Mouse (Mus musculus) left cerebral cortex, postnatal 36 days (tissue): ENCODE results near the gene Tmem212. TPM values are rescaled to one million over a fixed set of nuclear protein-coding genes. Genes with fewer than 3 reads are reported as not detected.
"Not testable (repeated sequence)": the region's sequence is repeated elsewhere in the genome, so short reads cannot be mapped to it uniquely, and the experiment has no call there.

ENCODE experiments used
- DNase-seq, 2 experiments: peaks; one replicate each; pipeline ENCODE4 v3.0.0; 2021 to 2022; ENCODE audit warnings: low spot score in 2 of 2, mixed read lengths in 1 of 2
- intact Hi-C: fragments of 180-260 bp; cut with DNase I; formaldehyde crosslinking; loops from one replicate; pipeline ENCODE4 v1.15.1; 2025
- total RNA-seq, 2 experiments: library from RNA; stranded (reverse); gene quantifications; 2 replicates each; pipeline ENCODE4 v1.2.3; 2021

Tmem212 gene
- under 1 TPM in 1 of 2 experiments, not detected in 1; 0.79 TPM for total RNA-seq

DNA sequence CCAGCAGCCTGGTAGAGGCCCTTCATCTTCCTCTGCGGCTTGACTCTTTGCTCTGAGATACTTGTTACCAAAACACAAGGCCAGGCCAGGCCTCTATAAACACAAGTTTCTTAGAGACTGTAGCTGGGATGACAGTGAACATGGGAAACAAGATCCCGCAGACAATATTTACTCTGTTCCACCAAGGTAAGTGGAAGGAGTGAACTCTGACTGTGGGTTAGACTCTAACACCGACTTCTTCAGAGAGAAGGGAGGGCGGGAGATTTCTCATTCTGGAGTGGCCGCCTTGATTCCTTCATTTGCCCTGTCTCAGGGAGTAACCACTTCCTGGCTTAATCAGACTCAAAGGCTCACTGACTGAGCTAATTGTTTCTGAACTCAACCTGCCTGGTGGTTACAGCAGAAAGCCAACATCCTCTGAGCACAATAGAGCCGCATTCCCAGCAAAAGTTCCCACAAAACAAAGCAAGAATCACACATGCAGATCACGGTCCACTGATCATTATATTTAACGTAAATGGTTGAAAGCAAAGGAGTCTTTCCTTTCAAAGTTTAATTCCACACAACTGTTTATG, at the start of gene Tmem212:
Tmem212 (minus strand) TSS at position 51 of the 575 bp plus-strand sequence.
- DNase-seq, result no peak
- intact Hi-C loops, result no loop called here

DNA sequence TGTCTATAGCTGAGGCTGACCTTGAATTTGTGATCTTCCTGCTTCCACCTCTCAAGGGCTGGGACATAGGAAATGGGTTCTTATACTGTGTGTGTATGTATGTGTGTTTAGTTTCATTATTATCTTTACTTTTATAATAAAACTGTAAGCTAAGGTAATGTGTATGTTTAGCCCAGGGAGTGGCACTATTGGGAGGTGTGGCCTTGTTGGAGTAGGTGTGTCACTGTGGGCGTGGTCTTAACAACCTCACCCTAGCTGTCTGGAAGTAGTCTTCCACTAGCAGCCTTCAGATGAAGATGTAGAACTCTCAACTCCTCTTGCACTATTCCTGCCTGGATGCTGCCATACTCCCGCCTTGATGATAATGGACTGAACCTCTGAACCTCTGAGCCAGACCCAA, 49.2 kb upstream of the Tmem212 start:
- intact Hi-C loops, DNase-seq: not testable (repeated sequence)

DNA sequence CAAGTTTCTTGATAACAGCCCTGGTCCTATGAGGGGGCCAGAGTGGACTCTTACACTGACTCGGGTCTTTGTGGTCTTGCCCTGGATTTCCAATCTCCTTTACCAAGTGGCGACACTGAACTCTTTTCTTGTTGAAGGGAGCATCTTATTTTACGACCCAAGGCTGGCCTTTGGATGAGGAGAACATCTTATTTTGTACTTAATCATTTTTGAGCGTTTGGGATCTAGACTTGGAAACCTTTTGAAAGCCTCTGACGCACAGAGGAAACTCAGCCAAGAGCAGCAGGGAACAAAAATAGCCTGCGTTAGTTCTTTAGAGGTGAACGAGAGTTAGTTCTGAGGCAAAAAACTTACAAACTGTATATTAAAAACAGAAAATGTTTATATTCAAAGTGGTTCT, 46.8 kb upstream of the Tmem212 start:
- DNase-seq, result no peak

GRCm38 (mm10) chr3:27941634-27942033, 45.5 kb upstream of the Tmem212 start:
- intact Hi-C loops, result no loop called here
- no peak for DNase-seq

More for the DNA sequence above, 46.8 kb upstream of the Tmem212 start:
- intact Hi-C loops, result no loop called here

- DNase-seq, result peak; percentile 48 to 56
- intact Hi-C loops, result no loop called here
Observed at GRCm38 (mm10) chr3:27938381-27939323, 42.5 kb upstream of the Tmem212 start, which contains the start of gene Pld1. Pld1 (plus strand) TSS chr3:27938695.

- intact Hi-C loops, result no loop called here
- no peak for DNase-seq
Observed at GRCm38 (mm10) chr3:27937144-27938110, 41.3 kb upstream of the Tmem212 start.

- intact Hi-C loops, result no loop called here
- no peak for DNase-seq
Observed at GRCm38 (mm10) chr3:27936731-27937130, 40.6 kb upstream of the Tmem212 start.

GRCm38 (mm10) chr3:27935644-27936043, 39.5 kb upstream of the Tmem212 start:
- intact Hi-C loops, result no loop called here
- DNase-seq, result no peak

GRCm38 (mm10) chr3:27932391-27932790, 36.2 kb upstream of the Tmem212 start:
- intact Hi-C loops, result no loop called here
- no peak for DNase-seq

DNA sequence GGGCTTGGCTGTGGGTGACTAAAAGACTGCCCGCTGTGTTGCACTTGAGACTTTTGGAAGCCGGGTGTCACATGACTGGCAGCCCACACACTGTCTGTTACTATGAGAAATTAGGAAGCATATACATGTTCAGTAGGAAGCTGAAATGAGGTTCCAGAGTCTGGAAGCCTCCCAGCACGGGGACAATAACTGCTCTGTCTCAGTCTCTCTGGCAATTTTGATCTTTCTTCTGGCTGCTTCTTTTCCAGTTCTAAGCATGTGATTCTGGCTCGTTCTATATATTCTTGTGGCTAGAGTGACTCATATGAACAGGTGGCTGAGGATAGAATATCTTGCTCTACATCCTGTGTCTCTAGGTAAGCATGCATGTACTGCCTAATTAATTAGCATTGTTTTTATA, 33.1 kb upstream of the Tmem212 start:
- intact Hi-C loops, result no loop called here
- DNase-seq, result peak; percentile 25 to 34

DNA sequence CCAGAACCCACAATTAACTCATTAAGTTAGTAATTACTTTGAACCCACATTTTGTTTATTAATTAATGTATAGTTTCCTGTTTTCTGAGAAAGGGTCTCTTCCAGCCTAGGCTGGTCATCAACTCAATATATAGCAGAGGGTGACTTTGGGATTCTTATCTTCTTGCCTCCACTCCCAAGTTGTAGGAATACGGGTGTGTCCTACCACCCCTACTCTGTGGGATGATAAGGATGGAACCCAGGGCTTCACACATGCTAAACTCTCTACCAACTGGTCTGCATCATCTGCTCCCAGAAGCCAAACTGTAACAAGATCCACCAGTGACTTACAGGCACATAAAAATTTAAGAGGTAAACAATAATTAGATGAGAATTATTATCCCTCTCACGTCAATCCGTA, 27.9 kb upstream of the Tmem212 start:
- intact Hi-C loops, result no loop called here
- DNase-seq, result no peak

DNA sequence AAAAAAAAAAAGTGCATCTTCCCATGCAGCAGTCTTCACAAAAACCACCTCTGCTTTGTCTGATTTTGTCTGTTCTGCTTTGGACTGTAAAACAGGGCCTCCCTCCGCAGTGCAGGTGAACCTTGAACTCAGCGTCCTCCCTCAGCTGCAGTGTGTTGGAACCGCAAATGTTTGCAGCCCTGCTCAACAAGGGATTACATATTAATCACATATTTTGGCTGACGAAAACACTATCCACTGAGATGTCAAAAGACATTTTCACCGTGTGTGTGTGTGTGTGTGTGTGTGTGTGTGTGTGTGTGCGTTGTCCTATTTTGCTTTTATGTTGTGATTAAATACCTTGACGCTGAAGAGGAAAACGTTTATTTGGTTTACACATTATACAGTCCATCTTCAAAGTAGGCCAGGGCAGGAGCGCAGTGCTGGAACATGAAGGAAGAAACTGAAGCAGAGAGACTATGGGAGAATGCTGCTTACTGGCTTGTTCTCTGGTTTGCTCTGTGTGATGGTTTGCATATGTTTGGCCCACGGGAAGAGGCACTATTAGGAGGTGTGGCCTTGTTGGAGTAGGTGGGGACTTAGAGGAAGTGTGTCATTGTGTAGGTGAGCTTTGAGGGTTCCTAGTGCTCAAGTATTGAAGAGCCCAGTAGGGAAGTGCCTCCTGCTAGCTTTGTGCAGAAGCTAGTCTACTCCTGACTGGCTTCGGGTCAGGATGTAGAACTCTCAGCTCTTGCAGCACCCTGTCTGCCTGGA, 25.3 kb upstream of the Tmem212 start:
- DNase-seq, result no peak
- intact Hi-C loops, result no loop called here

DNA sequence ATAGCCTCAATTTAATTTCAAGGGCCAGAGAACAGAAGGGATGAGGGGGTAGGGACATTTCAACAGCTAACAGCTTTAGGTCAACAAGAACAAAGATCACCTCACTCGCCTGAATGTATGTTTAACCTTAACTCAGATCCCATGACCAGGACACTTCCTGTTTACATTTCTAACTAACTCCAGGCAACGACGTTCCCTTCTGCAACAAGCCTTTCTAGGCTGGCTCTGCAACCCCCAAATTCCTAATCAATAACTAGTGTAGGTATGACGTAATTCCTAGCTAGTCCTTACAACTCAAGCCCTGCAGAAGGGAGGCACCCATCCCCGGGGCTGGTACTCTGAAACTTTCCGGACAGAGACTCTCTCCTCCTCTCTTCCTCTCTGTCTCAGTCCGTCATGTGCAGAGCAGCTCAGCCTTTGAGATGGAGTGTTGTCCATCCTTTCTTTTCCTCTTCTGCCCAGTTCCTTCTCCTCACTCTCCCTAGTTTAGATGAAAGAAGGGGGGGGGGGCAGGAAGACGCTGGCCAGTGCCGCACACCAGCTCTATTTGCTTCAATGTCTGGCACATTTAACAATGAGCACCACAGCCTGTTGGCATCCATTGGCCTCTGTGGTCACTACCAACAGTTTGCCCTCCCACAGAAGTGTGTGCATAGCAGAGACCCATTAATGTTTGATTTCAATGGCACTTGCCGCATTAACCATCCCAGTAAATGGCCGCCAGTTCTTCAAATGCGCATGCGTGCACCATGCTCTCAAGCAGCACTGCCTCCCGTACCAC, 22.7 kb upstream of the Tmem212 start:
- DNase-seq, result no peak
- intact Hi-C loops, result no loop called here

DNA sequence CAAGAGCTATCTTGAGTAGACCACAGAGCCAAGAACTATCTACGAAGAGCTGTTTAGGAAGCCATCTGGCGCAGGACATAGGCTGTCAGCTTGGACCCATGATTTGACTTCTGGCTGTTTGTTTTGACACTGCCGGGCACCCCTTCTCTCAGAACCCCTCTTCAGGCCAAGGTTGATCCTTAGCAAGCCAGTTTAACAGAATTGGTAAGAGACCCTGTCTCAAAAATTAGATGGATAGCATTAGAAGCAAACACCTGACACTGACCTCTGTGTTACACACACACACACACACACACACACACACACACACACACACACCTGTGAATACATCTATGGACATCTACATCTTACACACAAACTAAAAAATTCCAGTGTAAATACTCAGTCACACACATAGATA, 12.8 kb upstream of the Tmem212 start:
- intact Hi-C loops, result no loop called here
- DNase-seq, result no peak

- intact Hi-C loops, result no loop called here
- DNase-seq, result no peak
Observed at GRCm38 (mm10) chr3:27908316-27908715, 12.1 kb upstream of the Tmem212 start.

DNA sequence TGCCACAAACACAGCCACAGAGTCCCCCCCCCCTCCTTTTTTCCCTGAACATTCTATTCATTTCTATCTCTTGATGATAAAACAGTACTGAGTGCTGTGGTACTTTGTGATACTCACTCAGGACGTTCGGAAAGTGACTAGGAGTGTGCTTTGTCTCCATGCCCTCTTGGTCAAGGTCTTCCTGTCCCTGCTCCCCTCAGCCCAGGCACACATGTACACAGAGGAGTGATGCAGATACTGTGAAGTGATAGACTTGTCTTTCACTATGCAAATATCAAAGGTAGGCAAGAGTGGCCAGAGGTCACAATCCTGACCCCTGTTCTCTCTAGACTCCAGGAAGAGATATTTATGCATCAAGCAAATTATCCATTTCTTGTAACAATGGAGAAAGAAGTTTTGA, 11.1 kb upstream of the Tmem212 start:
- no peak for DNase-seq
- intact Hi-C loops, result no loop called here

GRCm38 (mm10) chr3:27906647-27907209, 10.6 kb upstream of the Tmem212 start:
- intact Hi-C loops, result no loop called here
- no peak for DNase-seq

DNA sequence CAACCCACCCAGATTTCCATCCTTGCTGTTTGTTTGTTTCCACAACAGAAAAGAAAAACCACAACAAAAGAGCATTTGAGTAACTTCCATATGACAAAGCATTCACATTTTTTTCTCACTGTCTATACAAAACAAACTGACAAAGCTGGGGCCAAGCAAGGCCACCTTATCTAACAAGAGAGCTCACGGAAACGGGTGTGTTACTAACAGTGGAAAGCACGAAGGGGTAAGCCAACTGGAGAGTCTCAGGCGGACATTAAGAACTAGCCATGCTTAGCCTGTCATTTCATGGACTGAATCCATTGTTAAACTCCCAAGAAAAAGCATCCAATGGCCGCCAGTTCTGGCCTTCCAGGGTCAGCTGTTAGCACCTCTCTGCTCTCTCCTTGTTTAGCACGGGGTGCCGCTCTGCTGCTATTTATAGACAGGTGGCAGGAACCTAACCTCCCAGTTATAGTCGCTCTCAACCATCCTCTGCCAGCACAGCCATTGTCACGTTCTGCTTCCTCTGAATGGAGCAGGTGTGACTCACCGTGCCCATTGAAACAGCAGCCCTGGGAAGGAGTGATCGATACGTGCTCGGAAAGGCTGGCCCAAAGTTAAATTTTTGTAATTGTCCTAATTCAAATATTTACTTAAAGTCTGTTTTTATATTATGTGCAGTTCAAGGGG, 8.6 kb upstream of the Tmem212 start:
- DNase-seq, result no peak
- intact Hi-C loops, result no loop called here
